Mouse (Mus musculus) T-cell, adult 2 months (primary cell): ENCODE measurements around the gene Enpp4.

Experiments used
- DNase-seq: peaks from one replicate; pipeline ENCODE4 v3.0.0; 2022; ENCODE audit warnings: low spot score

Gene Enpp4

DNA sequence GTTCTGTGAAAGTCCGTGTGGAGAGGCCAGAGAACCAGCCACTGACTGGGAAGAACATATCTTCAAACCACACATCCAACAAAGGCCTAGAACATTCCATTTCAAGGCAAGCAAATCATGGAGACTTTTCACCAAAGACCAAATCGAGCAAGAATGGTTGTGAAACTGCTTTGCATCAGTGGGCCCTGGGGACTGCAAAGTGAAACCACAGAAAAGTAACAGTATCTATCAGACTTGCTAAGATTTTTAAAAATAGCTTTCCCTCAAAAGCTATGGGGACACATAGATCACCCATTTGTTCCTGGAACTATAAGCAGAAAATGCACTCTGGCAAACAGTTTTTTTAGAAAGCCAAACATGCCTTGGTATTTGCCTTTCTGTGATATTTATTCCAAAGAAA, 14.7 kb downstream of the Enpp4 start:
- DNase-seq: no peak

- DNase-seq: peak; percentile 12
These were observed 17.4 kb downstream of the Enpp4 start for GRCm38 (mm10) chr17:44088226-44088625.

GRCm38 (mm10) chr17:44083156-44083555, 22.5 kb downstream of the Enpp4 start:
- no peak for DNase-seq

- DNase-seq: peak; percentile 82
These were observed 26.8 kb downstream of the Enpp4 start, which contains the start of gene Enpp5 for GRCm38 (mm10) chr17:44078631-44079350. Gene Enpp5, plus strand, starts transcription at chr17:44078813.

GRCm38 (mm10) chr17:44077843-44078160, 27.8 kb downstream of the Enpp4 start:
- no peak for DNase-seq

DNA sequence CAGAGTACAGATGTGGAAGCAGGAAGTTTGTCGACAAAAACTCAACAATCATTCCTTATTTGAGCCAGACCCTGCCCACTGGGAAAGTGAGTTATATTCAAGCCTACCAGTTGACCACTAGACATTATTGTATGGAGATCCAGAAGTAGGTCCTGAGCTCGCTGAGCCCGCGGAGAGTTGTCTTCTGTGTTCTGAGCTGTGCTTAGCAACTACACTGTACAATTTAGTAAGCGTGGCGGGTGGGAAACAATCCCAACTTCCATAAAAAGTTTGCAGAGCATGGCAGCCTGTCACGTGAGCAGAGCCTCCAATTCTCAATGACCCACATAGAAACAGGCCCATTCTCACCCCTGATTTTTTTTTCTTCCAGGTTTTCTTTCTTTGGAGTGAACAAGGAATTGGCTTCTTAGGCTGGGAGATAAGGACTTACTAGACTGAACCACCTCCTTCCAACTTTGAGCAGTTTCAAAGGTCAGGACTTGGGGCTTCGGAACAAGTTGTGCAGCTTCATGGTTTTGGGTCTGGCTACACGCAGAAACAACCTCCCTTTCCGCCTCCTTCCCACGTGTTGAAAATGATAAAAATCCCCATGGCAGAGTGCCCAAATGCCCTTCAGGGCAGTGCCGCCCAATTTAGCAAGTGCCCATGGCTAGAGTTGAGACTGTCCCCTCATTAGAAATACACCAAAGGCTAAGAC, 28.3 kb downstream of the Enpp4 start:
- DNase-seq: no peak

DNA sequence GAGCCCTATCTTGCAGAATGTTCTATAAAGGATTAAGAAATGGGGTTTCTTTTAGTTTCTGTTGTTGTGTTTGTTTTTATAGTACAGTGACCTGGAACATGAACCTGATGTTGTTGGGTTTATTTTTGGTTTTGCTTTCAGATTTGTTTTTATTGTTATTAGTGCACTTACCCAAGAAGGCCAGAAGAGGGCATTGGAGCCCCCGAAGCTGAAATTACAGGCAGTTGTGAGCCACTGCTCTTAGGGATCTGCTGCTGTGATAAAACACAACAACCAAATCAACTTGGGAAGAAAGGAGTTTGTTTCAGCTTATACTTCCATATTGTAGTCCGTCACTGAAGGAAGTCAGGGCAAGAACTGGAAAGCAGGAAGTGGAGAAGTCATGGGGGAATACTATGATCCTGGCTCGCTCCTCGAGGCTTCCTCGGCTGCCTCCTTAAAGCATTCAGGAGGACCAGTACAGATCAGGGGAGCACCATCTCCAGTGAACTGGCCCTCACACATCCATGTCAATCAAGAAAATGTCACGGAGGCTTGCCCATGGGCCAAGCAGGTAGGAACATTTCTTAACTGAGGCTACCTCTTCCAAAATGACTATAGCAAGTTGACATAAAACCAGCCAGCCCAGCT, 29.4 kb downstream of the Enpp4 start:
- DNase-seq: peak; percentile 41

- DNase-seq: no peak
These were observed 30.0 kb downstream of the Enpp4 start for GRCm38 (mm10) chr17:44075601-44076000.

- no peak for DNase-seq
These were observed 33.9 kb downstream of the Enpp4 start for GRCm38 (mm10) chr17:44071680-44072079.

GRCm38 (mm10) chr17:44068876-44069275, 36.7 kb downstream of the Enpp4 start:
- DNase-seq: no peak

- DNase-seq: no peak
These were observed 44.2 kb downstream of the Enpp4 start for GRCm38 (mm10) chr17:44061289-44061890.

DNA sequence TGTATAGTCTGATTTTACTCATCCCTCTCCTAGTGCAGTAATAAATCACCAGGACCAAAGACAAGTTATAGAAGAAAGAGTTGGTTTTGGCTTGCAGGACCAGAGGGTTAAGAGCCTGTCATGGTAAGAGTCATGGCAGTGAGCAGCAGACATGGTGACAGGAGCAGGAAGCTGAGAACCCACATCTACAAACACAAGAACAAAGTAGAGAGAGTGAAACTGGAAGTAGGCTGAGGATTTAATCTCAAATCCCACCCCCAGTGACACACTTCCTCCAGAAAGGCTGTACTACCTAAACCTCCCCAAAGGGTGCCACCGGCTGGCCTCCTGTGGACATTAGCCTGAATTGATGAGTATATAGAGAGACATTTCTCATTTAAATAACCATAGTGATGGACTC, 44.8 kb downstream of the Enpp4 start:
- DNase-seq: no peak

DNA sequence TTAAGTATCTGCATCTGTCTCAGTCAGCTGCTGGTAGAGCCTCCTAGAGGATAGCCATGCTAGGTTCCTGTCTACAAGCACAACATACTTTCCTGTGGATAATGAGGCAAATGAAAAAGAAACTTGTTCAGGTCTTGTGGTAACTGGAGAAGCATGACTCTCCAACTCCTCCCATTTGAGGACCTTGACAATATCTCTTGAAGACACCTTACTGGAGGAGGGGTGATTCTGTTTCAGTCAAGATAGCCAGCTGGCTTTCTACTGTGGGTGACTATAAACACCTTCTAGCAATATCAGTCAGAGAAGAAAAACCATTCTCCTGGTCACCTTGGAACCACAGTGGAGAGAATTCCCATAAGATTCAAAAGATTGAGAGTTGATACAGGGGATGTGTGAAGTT, 47.5 kb downstream of the Enpp4 start:
- no peak for DNase-seq

DNA sequence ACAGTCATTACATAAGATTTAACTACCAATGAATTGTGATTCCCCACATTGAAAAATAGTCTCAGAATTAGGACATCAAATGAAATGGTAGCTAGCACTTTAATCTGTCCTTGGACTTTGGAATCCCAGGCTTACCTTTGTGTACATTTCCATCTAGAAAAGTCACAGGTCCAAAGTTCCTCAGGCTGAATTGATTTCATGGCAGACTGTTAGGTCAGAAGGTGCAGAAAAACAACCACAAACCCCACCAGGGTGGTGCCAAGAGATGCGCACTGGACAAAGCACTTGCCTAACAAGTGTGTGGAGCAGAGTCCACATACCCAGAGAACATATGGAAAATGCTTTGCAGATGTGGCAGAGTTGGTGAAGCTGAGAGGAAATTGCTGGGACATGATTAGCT, 48.5 kb downstream of the Enpp4 start:
- DNase-seq: no peak

- no peak for DNase-seq
These were observed 52.2 kb downstream of the Enpp4 start for GRCm38 (mm10) chr17:44053427-44053826.
